8 mouse cellular contexts compared by ENCODE assay signal in genomic region chr9:60939858-60940804, GRCm38 (mm10).
DNase-seq lines count a peak whose midpoint lies in the region; ATAC-seq and TF ChIP-seq lines count a peak whose summit lies in the region.

No protein-coding gene starts in this region.

- peak; percentile 93 for ATAC-seq in hindbrain, postnatal 0 days
- peak; percentile 78 for ATAC-seq in midbrain, embryonic 12.5 days (ENCODE audit: low FRiP score, low read depth)
- no peak for ATAC-seq in erythroid progenitor cell, adult 5-6 weeks (replicated peaks; ENCODE audit: low FRiP score, poor library complexity, severe bottlenecking)

- TF ChIP-seq CTCF in hindbrain, postnatal 0 days (IDR thresholded peaks at IDR 0.05; ENCODE audit: low read depth) = peak; percentile 90
- TF ChIP-seq CTCF in small intestine, adult 2 months (IDR thresholded peaks at IDR 0.05; ENCODE audit: extremely low read depth, insufficient read length, insufficient replicate concordance, low read depth, low read length) = peak; percentile 62

- no peaks in the 10 kb centered on the region for H3K36me3 ChIP-seq in hindbrain, postnatal 0 days (ENCODE audit: insufficient read depth, low read length)
- H3K36me3 ChIP-seq in midbrain, embryonic 12.5 days = no peaks in the 10 kb centered on the region
- H3K36me3 ChIP-seq in small intestine, adult 2 months (ENCODE audit: control insufficient read depth, insufficient read depth, low read length) = no peaks in the 10 kb centered on the region

- H3K27ac ChIP-seq in hindbrain, postnatal 0 days = no peak overlapping the region
- 0 out of 2 replicates have a peak overlapping the region, but pooled peaks have one; percentile 15 for H3K27ac ChIP-seq in midbrain, embryonic 12.5 days (replicated peaks)
- no peak overlapping the region for H3K27ac ChIP-seq in small intestine, adult 2 months (ENCODE audit: insufficient read depth, low read depth, low read length)

- no peaks in the 10 kb centered on the region for H3K4me1 ChIP-seq in hindbrain, postnatal 0 days (ENCODE audit: insufficient read depth, low read length)
- peaks cover 15% of the 10 kb centered on the region for H3K4me1 ChIP-seq in midbrain, embryonic 12.5 days
- no peaks in the 10 kb centered on the region for H3K4me1 ChIP-seq in small intestine, adult 2 months (ENCODE audit: control insufficient read depth, insufficient read depth, insufficient read length, low read length)

- DNase-seq in NIH3T3 (ENCODE audit: low read depth) = peak; percentile 77
- DNase-seq in cerebellum, adult 9-10 months = peak; percentile 25
- DNase-seq in frontal cortex, postnatal 25 days (ENCODE audit: low spot score in 2 of 2) = peak; percentile 68 to 74
- peak; percentile 92 for DNase-seq in hindbrain, postnatal 0 days (ENCODE audit: low spot score)
- DNase-seq in left cerebral cortex, postnatal 10 days (ENCODE audit: extremely low spot score in 1 of 2, low spot score in 2 of 2) = peak; percentile 64 to 93

- intact Hi-C loops in left cerebral cortex, postnatal 10 days (cut with DNase I) = no loop called here

- WGBS in hindbrain, postnatal 0 days = 25% methylated on average over 18 of the region's 18 CpGs
- WGBS in midbrain, embryonic 12.5 days = 20% methylated on average over 18 of the region's 18 CpGs
- 48% methylated on average over 18 of the region's 18 CpGs for WGBS in small intestine, adult 2 months

- no peak overlapping the region for H3K4me3 ChIP-seq in hindbrain, postnatal 0 days (ENCODE audit: low read length)
- H3K4me3 ChIP-seq in midbrain, embryonic 12.5 days = no peak overlapping the region
- no peak overlapping the region for H3K4me3 ChIP-seq in small intestine, adult 2 months (ENCODE audit: low read depth, low read length)

- no peak for TF ChIP-seq POLR2A in small intestine, adult 2 months (IDR thresholded peaks at IDR 0.05; ENCODE audit: low read depth, low read length)

- no peak overlapping the region for H3K4me2 ChIP-seq in hindbrain, postnatal 0 days (ENCODE audit: low read depth, low read length)
- H3K4me2 ChIP-seq in midbrain, embryonic 12.5 days (replicated peaks) = 0 out of 2 replicates have a peak overlapping the region, but pooled peaks have one; percentile 15

- H3K27me3 ChIP-seq in hindbrain, postnatal 0 days (ENCODE audit: insufficient read depth, low read length) = no peaks in the 10 kb centered on the region
- H3K27me3 ChIP-seq in midbrain, embryonic 12.5 days = peaks cover 26% of the 10 kb centered on the region
- no peaks in the 10 kb centered on the region for H3K27me3 ChIP-seq in small intestine, adult 2 months (ENCODE audit: control insufficient read depth, insufficient read depth, low read length)

- H3K9me3 ChIP-seq in hindbrain, postnatal 0 days (ENCODE audit: low read length) = no peaks in the 10 kb centered on the region
- no peaks in the 10 kb centered on the region for H3K9me3 ChIP-seq in midbrain, embryonic 12.5 days

- no peak overlapping the region for H3K9ac ChIP-seq in hindbrain, postnatal 0 days (replicated peaks; ENCODE audit: low read length)
- no peak overlapping the region for H3K9ac ChIP-seq in midbrain, embryonic 12.5 days (replicated peaks)

Comparison
In these comparisons a context has a peak if more than half of its experiments do, and no peak if none do; other contexts are left out.
1. DNase-seq: peak in every context shown above with its lines; median percentile 92 in hindbrain, postnatal 0 days; 78 in left cerebral cortex, postnatal 10 days; 77 in NIH3T3; 71 in frontal cortex, postnatal 25 days; 25 in cerebellum, adult 9-10 months.